Mouse (Mus musculus) cerebellum, postnatal 10 days (tissue): ENCODE measurements at regions not wholly inside any gene's neighbourhood (a gene's known extent, or its start where the extent isn't known, plus 50 kb on each side); places are given as distances from the start of the nearest gene placed in this dataset.

Source experiments
- DNase-seq, 2 experiments: peaks; one replicate each; pipeline ENCODE4 v3.0.0; 2021; ENCODE audit warnings: mixed read lengths in 2 of 2

DNA sequence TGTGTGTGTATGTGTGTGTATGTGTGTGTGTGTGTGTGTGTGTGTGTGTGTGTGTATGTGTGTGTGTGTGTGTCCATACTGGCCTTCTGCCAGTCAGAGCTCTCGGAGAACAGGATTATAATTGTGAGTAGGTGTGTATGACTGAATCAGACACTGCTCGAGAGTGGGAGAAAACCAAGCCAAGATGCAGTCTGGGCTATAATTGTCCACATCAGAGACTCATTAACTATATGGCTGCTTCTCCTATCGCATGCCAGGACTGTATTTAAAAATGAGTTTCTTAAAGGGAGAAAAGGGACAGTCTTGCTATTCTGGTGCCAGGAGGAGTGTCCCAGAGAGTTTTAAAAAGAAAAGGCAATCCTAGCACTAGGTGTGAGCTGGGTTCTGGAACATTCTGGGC, 58.7 kb upstream of the Adpgk start:
- DNase-seq: no peak

DNA sequence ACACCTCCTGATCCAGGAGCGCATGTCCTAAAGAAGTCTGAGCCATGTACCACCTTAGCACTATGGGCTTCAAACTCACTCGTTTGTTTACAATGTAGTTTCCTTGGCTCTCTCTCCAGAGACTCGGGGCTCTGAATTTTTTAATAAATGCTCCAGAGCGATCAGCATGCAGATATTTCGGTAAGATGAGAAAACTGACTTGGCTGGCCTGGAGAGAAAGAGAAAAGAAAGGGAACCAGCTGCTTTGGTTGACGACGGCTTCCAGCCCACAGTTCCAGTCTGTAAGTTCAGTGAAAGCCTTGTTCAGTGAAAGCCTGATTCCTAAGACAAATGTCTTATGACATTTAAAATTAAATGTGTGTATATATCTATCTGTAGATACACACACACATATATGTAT, 59.4 kb upstream of the Adpgk start:
- DNase-seq: no peak

DNA sequence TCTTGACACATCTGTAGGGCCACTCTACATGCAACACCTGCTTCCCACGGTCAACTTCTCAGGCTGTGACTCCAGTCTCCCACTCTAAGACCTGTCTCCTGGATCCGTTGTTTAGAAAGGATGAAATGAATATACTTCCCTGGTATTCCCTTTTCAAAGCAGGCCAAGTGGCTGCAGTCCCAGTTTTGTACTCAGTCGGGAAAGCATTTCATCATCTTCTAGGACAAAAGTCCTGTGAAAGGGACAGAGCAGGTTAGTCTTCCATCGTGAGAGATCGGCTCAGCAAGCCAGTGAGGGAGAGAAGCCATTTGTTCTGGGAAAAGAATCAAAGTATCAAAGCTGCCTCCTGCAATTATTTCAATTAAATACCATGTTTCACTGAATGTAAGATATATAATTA, 60.2 kb upstream of the Adpgk start:
- DNase-seq: no peak

- peak; percentile 45 to 51 for DNase-seq
Measured at GRCm38 (mm10) chr9:59230161-59230560, 61.2 kb upstream of the Adpgk start.

- DNase-seq: no peak
Measured at GRCm38 (mm10) chr9:59227948-59228347, 63.4 kb upstream of the Adpgk start.

DNA sequence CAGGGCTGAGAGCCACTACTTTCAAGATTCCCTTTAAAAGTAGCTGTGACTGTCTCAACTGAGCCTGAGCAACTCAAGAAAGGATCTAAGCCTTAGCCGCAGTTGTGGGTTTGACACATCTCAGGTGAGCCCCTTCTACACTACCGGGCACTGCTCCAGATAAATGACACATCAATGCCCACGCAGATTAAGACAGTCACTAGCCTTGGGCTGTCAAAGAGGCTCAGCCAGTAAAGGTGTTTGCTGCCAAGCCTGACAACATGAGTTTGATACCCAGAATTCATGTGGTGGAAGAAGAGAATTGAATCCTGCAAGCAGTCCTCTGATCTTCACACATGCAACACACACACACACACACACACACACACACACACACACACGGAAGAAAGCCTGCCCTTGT, 65.0 kb upstream of the Adpgk start:
- DNase-seq: peak; percentile 73 to 78

DNA sequence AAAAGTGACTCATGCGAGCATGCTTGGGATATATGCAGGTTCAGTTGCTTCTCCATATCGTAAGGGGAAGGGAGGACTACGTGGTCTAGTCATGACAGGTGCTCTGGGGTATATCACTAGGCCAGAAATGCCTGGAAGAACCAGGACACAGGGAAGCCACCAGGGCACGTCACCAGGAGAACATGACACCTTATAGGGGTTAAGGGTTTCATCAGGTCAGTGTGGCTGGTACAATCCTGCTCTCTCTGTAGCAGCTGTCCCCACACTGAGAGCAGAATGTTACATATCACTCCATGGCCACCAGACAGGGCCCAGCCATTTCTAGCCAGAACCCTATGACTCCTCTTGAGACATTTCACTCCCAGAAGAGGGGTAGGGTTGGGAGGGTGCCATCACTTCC, 72.1 kb upstream of the Adpgk start:
- no peak for DNase-seq

- DNase-seq: peak; percentile 73 to 82
Measured at GRCm38 (mm10) chr9:59202654-59203514, 88.5 kb upstream of the Adpgk start.

GRCm38 (mm10) chr9:59199495-59200196, 91.7 kb upstream of the Adpgk start:
- DNase-seq: no peak

GRCm38 (mm10) chr9:59198221-59198875, 93.0 kb upstream of the Adpgk start:
- peak; percentile 47 to 63 for DNase-seq

GRCm38 (mm10) chr9:59197506-59197905, 93.9 kb upstream of the Adpgk start:
- peak; percentile 85 to 91 for DNase-seq

DNA sequence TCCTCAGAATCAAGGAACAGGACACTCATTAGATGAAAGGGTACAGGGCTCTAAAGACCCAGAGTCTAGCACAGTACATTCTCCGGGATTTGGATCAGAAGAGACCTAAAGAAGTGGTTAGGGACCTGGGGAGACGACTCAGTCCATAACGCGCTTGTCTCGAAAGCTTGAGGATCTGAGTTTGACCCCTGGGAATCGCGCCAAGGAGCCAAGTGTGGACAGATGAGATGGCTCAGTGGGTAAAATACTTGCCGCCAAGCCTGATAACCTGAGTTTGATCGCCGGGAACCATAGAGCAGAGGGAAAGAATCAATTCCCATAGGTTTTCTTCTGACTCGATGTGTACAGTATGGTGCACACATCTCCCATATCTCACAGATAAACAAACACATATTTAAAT, 97.4 kb upstream of the Adpgk start:
- peak; percentile 56 to 69 for DNase-seq

DNA sequence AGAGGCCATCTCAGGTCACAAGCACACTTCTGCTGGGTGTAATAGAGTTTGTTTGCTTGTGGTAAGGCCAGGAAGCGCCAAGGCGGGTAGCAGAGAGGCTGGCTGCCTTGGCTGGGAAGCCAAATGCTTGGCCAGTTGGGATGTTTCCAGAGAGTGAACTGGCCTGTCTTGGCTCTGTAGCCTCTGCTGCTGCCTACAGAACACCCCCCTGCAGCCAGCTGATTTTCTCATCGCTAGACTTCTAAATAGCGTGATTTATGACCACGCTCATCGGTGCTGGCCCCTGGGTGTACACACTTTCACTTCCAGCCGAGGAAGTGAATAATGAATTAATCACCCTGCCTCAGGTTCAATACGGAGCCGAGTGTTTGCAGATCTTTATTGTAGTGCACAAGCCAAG, 102.2 kb upstream of the Adpgk start:
- DNase-seq: peak; percentile 94 to 95

DNA sequence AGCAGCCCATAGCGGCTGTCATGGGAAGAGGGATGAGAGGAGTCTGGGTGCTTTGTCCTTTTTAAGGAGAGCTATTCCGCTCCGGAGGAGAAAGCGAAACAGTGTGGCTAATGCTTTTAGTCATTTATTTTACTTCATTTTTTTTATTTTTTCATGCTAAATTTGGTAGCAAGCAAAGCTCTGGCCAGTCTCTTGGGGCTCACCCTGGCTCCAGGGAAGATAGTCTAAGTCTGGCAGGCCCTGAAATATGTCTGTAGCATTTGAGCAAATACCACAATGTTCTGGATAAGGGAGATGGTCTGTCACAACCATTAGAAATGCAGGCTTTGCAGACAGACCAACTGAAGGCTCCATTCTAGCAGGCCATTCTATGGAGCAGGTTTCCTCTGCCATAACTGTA, 102.9 kb upstream of the Adpgk start:
- peak; percentile 30 to 36 for DNase-seq

GRCm38 (mm10) chr9:59186326-59186725, 105.0 kb upstream of the Adpgk start:
- DNase-seq: no peak

DNA sequence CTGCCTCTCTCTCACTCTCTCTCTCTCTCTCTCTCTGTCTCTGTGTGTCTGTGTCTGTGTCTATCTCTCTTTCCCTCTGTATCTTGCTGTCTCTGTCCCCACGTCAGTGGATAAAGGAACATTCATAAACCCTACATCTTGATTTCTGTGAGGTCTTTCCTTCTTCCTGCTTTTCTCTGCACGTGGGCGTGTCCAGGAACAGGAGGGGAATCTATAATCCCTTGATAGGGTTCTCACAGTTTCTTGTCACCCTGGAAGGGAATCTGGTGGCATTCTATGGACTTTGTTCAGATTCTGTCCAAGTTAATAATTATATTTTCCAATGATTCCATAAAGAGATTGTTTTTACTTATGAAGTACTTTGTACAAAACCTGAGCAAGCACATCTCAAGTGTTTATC, 107.3 kb upstream of the Adpgk start:
- DNase-seq: no peak

DNA sequence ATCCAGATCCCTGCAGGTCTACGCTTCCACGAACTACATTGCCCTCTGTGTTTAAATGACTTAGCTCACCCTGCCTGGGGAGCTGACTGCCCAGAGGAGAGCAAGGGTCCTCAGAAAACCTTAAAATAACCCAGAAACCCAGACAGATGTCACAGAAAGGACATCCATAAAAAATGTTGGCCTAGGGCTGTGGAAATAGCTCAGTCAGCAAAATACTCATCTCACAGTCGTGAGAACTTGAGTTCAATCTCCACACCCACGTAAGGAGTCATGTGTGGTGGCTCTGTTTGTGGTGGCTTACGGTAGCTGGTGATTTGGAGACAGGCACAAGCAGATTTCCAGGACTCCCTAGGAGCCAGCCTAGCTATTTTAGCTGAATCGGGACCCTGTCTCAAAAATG, 108.5 kb upstream of the Adpgk start:
- DNase-seq: no peak

- DNase-seq: peak; percentile 53 to 66
Measured at GRCm38 (mm10) chr9:59182490-59182889, 108.9 kb upstream of the Adpgk start.

DNA sequence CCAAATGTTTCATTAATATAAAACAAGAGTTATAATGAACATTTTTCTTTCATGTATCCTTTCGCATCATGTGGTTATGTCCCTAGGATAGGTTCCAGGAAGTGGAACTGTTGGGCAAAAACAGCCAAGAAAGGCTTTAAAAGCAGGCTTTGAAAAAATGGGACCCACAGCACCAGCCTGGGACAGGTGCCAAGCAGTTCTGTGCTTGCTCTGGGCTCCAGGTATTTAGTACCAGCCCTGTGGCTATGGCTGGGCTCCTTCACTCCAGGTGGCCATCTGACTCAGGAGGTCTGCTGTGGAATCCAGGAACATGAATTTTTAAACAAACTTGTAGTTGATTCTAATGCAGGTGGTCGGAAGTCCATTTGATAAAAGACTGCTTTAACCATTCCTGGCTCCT, 119.8 kb upstream of the Adpgk start:
- peak; percentile 73 to 81 for DNase-seq

DNA sequence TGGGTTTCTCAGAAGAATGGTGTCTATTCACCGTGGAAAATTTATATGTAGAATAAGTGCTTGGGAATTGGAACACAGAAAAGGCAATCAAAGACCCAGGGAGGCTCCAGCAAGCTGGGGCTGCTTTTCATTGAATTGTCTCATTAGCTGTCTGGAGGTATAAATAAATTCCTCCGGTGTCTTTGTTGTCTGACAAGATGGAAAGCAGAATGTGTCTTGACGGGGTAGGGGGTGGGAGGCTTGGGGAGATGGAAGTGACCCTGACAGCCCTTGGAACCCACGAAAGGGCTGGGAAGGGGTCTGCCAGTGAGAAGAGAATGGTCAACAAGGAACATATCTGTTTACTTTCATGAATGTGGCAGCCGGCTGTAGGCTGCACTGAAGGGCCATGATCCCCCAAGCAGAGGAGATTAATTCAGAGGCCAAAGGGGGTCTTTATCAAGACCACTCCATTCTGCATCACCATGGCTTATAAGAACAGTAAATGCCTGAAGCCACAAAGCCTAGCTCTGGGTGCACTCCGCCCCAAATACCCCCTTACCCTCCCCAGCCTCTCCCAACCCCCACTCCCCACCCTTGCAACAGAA, 127.2 kb upstream of the Neo1 start:
- no peak for DNase-seq

DNA sequence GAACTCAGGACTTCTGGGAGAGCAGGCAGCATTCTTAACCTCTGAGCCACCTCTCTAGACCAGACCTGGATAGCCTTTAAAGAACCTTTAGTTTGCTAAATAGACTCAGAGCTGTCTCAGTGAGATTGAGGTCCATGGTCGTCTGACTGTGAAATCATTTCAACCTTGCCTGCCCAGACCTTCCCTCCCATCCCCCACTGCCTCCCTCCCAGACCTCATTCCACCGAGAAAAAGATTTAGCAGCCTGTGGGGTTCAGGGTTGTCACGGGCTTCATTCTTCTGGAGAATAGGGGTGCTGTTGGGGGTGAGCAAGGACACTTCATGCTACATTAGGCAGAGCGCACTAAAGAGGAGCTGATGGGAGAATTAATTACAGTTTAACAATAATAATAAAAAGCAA, 126.7 kb upstream of the Neo1 start:
- DNase-seq: peak; percentile 36 to 44

DNA sequence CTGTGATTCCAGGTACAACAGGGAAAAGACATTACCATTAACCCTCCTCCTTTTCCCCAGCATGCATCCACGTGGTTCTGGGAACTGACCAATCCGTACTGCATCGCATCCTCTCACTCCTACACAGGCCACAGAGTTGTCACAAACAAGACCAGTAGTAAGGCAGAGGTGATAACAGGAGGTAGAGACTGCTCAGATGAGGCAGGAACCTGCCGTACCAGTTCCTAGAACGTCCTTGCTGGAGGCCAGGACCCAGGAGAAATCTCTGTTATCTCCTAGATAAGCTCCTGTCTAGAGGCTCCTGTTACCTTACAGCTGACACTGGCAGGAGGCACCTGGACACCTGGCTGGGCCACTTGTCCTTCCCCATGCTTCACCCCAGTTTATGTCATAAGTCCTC, 121.4 kb upstream of the Neo1 start:
- no peak for DNase-seq

DNA sequence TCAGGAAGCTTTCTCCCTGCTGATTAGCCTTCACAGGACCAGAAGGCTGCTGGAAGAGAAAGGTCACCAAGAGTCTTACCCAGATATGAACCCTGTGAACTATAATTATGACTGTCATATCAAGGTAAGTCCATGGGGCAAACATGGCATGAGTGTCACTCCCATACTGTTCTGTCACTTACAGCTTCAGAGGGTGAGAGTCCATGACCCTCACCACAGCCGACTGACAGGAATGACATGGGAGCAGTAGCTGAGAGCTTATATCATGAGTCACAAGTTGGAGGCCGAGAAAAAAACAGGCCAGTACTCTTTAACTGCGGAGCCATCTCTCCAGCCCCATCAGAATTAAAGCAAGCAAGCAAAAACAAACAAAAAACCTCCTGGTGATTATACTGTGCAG, 117.7 kb upstream of the Neo1 start:
- DNase-seq: no peak
